Mouse (Mus musculus) forebrain, embryonic 10.5 days (tissue): ENCODE measurements around the gene Acot8. TPM values are rescaled to one million over a fixed set of nuclear protein-coding genes. Genes with fewer than 3 reads are reported as not detected.

Experiments used
- DNase-seq: peaks from one replicate; pipeline ENCODE4 v3.0.0-alpha.2; 2017; ENCODE audit warnings: low spot score; ENCODE audit errors: extremely low spot score
- H3K27ac ChIP-seq: fragments of 300-500 bp; sonication (generic); 2 replicates; pipeline ENCODE4 v1.5.1; 2016; ENCODE audit warnings: mild to moderate bottlenecking
- H3K27me3 ChIP-seq: fragments of 300-500 bp; sonication (generic); 2 replicates; pipeline ENCODE4 v1.6.1; 2016; ENCODE audit warnings: mild to moderate bottlenecking; ENCODE audit not compliant: poor library complexity, severe bottlenecking
- H3K36me3 ChIP-seq: fragments of 300-500 bp; sonication (generic); replicated peaks from 2 replicates; pipeline ENCODE4 v1.6.1; 2016; ENCODE audit warnings: mild to moderate bottlenecking, moderate library complexity
- H3K4me1 ChIP-seq: fragments of 300-500 bp; sonication (generic); 2 replicates; pipeline ENCODE4 v1.6.1; 2016
- H3K4me3 ChIP-seq: fragments of 300-500 bp; sonication (generic); 2 replicates; pipeline ENCODE4 v1.5.1; 2016; ENCODE audit warnings: mild to moderate bottlenecking, moderate library complexity
- H3K9me3 ChIP-seq: fragments of 300-500 bp; sonication (generic); 2 replicates; pipeline ENCODE4 v1.6.1; 2016; ENCODE audit warnings: mild to moderate bottlenecking, moderate library complexity
- WGBS: fragments of 180-500 bp; shearing (Covaris S2); methylation state at CpG from one replicate; pipeline ENCODE4 v1.1.7; 2016; 5-methylcytosine and 5-hydroxymethylcytosine counted together
- polyA plus RNA-seq: library from polyadenylated mRNA; unstranded; fragments of >200 nt; fragmentation: Nextera tagmentation; extraction: Ambion mirVana; gene quantifications from 2 replicates; pipeline ENCODE4 v1.2.1, GENCODE M21; 2016

The Acot8 gene
- polyA plus RNA-seq, 1 experiment from 2014 or later = 15.3 TPM

DNA sequence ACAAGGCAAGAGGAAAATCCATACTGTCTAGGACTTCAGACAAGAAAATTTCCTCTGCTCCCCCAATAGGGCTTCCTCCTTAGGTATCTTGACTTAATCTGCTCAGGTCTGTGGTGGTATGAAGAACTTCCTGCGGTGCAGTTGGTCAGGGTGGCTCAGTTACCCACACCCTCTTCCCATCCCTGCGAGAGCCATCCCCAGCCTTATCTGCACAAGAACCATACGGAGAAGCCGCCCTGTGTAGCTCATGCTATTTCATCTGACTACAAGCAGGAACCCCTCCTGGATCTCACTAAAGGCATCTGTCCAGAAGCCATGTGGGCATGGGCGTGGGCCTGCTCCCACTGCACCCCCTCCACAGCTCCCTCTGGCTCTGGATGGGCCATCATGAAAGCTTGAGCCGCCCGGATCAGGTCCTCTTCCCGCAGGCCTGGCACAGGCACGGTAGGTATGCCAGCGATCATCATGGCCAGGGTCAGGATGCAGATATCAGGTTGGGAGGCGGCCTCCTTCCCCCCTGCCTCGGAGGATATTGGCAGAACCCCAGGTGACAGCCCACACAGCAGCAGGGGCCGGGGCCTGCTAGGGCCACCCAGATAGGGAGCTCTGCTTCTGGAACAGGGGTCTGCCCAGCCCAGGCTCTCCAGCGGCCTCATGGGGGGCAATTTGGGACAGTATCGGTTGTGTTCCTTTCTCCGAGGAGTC lies 22.6 kb upstream of the Acot8 start:
- no peak overlapping the region for H3K27ac ChIP-seq
- H3K9me3 ChIP-seq = no peaks in the 10 kb centered on the region
- H3K27me3 ChIP-seq = peaks cover under 1% of the 10 kb centered on the region; the same call in 1 of the 2 replicates
- H3K36me3 ChIP-seq = peaks cover 47% of the 10 kb centered on the region
- no peak for DNase-seq
- WGBS = 92% methylated on average over 16 of the region's 16 CpGs
- no peak overlapping the region for H3K4me3 ChIP-seq
- H3K4me1 ChIP-seq = peaks cover 22% of the 10 kb centered on the region

DNA sequence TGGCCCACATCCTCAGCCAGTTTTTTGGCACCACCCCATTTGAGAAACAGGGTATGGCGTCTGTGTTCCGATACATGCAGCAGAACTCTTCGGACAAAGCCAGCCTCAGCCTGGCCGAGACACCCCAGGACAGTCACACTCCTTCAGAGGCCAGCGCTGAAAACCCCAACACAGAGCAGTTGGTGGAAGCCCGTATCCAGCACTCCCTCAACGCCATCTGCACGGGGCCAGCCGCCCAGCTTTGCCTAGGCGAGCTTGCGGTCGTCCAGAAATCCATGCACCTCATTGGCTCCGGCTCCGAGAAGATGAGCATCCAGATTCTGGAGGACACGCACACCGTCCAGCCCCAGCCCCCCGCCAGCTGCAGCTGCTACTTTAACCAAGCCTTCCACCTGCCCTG lies 20.8 kb upstream of the Acot8 start:
- WGBS = 93% methylated on average over 17 of the region's 17 CpGs
- Histone ChIP-seq H3K4me1 (peaks cover 26% of the 10 kb centered on the region), H3K36me3 (peaks cover 60% of the 10 kb centered on the region), H3K9me3 (no peaks in the 10 kb centered on the region), H3K27ac (no peak overlapping the region), H3K27me3 (no peaks in the 10 kb centered on the region), H3K4me3 (0 out of 2 replicates have a peak overlapping the region, but pooled peaks have one; percentile 5)
- DNase-seq = no peak

DNA sequence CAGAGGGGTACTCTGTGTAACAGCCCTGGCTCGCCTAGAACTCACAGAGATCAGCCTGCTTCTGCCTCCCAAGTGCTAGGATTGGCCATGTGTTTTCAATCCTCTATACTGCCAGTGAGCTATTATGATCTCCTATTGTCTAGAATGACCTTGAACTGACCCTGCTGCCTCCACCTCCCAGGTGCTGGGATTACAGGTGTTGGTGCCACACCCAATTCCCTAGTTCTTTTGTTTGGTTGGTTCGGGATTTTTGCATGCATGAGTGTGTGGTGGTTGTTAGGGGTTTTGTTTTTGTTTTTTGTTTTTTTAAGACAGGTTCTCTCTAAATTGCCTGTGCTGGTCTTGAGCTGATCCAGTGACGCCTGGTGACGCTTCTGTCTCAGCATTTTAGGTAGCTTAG lies 19.3 kb upstream of the Acot8 start:
- DNase-seq = no peak
- Histone ChIP-seq H3K4me3 (peak overlapping the region; percentile 83), H3K36me3 (peaks cover 67% of the 10 kb centered on the region), H3K27me3 (no peaks in the 10 kb centered on the region), H3K4me1 (peaks cover 26% of the 10 kb centered on the region), H3K27ac (no peak overlapping the region), H3K9me3 (no peaks in the 10 kb centered on the region)
- 91% methylated on average over 4 of the region's 4 CpGs for WGBS

DNA sequence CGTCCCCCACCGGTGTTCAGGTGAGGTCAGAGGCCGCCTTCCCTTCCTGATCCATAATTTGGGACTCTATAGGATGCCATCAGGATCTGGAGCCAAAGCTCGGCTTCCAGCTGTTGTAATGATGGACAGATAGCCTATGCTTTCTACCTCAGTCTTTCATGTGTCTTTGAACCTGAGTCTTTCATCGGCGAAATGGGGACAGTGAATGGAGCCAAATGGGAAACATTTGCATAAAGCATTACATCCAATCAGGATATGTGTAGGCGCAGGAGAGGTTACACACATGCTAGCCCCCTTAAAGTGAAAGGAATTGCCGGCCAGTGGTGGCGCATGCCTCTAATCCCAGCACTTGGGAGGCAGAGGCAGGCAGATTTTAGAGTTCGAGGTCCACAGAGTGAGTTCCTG lies 18.5 kb upstream of the Acot8 start:
- peak overlapping the region; percentile 91 for H3K27ac ChIP-seq
- 2% methylated on average over 10 of the region's 10 CpGs for WGBS
- H3K4me1 ChIP-seq = peaks cover 26% of the 10 kb centered on the region
- peaks cover 59% of the 10 kb centered on the region for H3K36me3 ChIP-seq
- peak overlapping the region; percentile 83 for H3K4me3 ChIP-seq
- DNase-seq = no peak
- no peaks in the 10 kb centered on the region for H3K27me3 ChIP-seq
- no peaks in the 10 kb centered on the region for H3K9me3 ChIP-seq

DNA sequence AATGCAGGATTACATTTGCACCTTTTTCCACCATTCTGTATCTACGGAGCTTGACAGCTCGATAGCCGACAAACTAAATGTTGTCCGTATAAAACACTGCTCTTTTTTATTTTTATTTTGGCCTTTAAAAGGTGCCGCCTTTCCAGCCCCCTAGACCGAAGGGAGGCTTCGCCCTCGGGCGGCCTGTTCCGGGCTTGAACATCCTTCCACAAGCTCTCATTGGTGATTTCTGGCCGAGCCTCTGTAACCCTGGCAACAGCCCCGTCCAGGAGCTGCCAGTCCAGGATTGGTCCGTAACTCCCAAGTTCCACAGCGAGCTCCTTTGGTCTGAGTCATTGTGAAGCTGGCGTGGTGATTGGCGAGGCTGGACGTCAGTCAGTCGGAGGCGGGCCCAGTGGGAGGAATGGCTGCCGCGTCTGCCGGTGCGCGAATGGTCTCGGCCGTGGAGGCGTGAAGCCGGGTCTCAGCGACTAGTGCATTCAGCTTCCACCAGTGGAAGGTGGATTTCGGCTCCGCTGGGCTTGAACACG lies 18.0 kb upstream of the Acot8 start, which contains the start of gene Zswim1:
Zswim1 (plus strand) TSS at position 51 of the 530 bp plus-strand sequence.
- peaks cover 26% of the 10 kb centered on the region for H3K4me1 ChIP-seq
- 1% methylated on average over 32 of the region's 32 CpGs for whole genome bisulfite sequencing
- peaks cover 54% of the 10 kb centered on the region for H3K36me3 ChIP-seq
- H3K4me3 ChIP-seq = peak within 1 kb of the TSS; percentile 83
- peak within 1 kb of the TSS; percentile 91 for H3K27ac ChIP-seq
- no peaks in the 10 kb centered on the region for H3K27me3 ChIP-seq
- no peaks in the 10 kb centered on the region for H3K9me3 ChIP-seq
- DNase-seq = peak; percentile 99

DNA sequence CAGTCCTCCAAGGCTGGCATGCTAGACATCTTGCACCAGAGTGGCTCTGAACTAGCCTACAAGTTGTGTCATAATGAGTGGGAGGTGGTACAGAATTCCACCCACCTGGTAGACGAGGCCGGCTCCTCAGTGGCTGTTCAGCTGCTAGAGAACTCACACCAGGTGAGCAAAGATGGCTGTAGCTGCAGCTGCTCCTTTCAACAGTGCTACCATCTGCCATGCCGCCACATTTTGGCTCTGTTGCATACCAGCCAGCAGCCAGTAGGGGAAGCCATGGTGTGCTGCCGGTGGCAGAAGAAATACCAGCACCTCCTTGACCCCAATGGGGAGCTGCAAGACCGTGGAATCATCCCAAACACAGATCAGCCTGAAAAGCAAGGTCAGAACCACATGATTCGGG lies 16.4 kb upstream of the Acot8 start:
- Histone ChIP-seq H3K4me3 (no peak overlapping the region), H3K27me3 (no peaks in the 10 kb centered on the region), H3K27ac (no peak overlapping the region), H3K36me3 (peaks cover 38% of the 10 kb centered on the region), H3K4me1 (peaks cover 24% of the 10 kb centered on the region), H3K9me3 (no peaks in the 10 kb centered on the region)
- 90% methylated on average over 6 of the region's 6 CpGs for WGBS
- no peak for DNase-seq

DNA sequence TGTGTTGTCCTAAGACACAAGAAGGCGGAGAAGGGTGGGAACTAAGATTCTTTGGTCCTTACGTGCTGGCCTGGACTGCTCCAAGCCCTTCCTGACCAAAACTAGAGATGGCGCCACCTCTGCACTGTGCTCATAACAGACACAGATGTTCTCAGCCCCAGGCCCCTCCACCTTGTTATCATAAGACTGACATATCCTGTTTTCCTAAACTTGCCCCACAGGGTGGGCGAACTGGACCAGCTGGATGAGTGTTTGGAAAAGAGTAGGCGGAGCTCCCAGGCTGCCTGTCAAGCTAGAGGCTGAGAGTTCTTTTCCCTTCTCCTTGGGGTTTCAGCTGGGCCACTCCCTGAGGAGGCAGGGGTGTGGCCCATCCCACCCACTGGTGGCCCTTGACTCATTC lies 13.0 kb upstream of the Acot8 start:
- WGBS = 72% methylated on average over 5 of the region's 5 CpGs
- no peak for DNase-seq
- H3K36me3 ChIP-seq = peaks cover 28% of the 10 kb centered on the region
- no peaks in the 10 kb centered on the region for H3K9me3 ChIP-seq
- H3K4me1 ChIP-seq = peaks cover 12% of the 10 kb centered on the region
- no peaks in the 10 kb centered on the region for H3K27me3 ChIP-seq
- H3K27ac ChIP-seq = no peak overlapping the region
- no peak overlapping the region for H3K4me3 ChIP-seq

DNA sequence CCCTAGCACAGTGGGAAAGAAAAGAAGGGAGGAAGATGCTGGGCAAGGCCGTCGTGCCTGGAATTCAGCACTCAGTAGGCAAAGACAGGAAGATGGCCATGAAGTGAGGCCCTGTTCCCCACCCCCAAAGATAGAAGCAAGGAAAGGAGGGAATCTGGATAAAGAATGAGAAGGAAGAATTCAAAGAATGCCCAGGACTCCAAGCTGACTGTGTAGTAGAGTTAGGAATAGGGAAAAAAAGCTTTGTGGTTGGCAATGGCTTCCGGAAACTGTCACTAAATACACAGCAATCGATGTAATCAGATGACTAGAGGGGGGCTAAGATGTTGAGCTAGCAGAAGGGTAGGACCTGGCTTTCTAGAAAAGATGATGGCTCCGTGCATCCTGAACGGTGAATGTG lies 12.5 kb upstream of the Acot8 start:
- DNase-seq = no peak
- H3K9me3 ChIP-seq = no peaks in the 10 kb centered on the region
- no peak overlapping the region for H3K27ac ChIP-seq
- peaks cover 29% of the 10 kb centered on the region for H3K36me3 ChIP-seq
- no peaks in the 10 kb centered on the region for H3K27me3 ChIP-seq
- H3K4me3 ChIP-seq = no peak overlapping the region
- 92% methylated on average over 6 of the region's 6 CpGs for WGBS
- peaks cover 7% of the 10 kb centered on the region for H3K4me1 ChIP-seq

DNA sequence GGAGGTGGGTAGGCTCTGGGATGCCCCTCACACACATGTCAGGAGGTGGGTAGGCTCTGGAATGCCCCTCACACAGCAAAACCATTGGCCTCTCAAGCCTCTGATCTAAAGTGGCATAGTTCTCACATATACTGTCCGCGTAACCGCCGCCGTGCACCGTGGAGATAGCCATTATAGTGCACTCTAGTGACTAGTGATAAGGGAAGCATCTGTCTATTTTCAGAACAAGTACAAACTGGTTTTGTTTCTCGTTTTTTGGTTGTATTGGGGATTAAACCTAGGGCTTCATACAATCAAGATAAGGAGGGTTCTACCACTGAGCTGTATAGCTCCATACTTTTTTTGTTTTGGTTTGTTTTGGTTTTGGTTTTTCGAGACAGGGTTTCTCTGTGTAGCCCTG lies 11.1 kb upstream of the Acot8 start:
- 95% methylated on average over 8 of the region's 8 CpGs for WGBS

DNA sequence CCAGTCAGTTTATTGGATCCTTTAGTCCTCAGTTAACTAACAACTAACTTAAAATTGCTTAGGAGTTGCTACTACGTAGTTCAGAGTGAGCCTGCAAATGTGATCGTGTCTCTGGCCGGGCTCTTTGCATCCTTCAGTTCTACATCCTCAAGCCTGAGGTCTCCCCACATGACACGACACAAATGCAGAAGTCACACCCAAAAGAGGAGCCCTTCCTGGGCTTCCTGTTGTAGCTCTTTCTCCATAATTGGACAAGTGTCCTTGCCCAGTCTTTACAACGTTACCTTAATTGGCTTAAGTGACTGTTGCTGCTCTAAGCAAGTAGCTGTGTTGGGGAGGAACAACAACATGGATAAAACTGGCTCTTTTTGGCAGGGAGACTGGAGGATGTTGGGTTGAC lies 10.7 kb upstream of the Acot8 start:
- Histone ChIP-seq H3K36me3 (peaks cover 14% of the 10 kb centered on the region), H3K27me3 (no peaks in the 10 kb centered on the region), H3K4me1 (peaks cover 3% of the 10 kb centered on the region; the same call in 1 of the 2 replicates), H3K4me3 (no peak overlapping the region), H3K9me3 (no peaks in the 10 kb centered on the region), H3K27ac (no peak overlapping the region)
- DNase-seq = no peak
- WGBS = 92% methylated on average over 5 of the region's 5 CpGs

More for the DNA sequence above, 11.1 kb upstream of the Acot8 start:
- Histone ChIP-seq H3K27me3 (no peaks in the 10 kb centered on the region), H3K9me3 (no peaks in the 10 kb centered on the region), H3K4me1 (peaks cover 3% of the 10 kb centered on the region; the same call in 1 of the 2 replicates), H3K36me3 (peaks cover 19% of the 10 kb centered on the region), H3K27ac (no peak overlapping the region), H3K4me3 (no peak overlapping the region)
- DNase-seq = no peak

DNA sequence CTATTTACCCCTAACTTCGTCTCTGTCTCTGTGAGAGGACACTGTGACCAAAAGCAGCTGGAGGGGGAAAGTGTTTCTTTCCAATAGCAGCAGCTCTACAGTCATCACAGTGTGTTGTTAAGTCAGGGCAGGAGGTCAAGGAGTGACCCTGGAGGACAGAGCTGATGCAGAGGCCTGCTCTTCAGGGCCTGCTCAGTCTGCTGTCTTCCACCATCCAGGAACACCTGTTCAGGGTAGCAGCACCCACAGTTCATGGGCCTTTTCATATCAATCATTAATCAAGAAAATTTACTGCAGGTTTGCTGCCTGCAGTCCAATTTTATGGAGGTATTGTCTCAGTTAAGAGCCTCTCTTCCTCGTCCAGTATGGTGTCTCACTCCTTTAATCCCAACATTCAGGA lies 8.9 kb upstream of the Acot8 start:
- H3K9me3 ChIP-seq = no peaks in the 10 kb centered on the region
- H3K27ac ChIP-seq = no peak overlapping the region
- peaks cover 3% of the 10 kb centered on the region; the same call in 1 of the 2 replicates for H3K4me1 ChIP-seq
- DNase-seq = no peak
- H3K4me3 ChIP-seq = no peak overlapping the region
- H3K27me3 ChIP-seq = no peaks in the 10 kb centered on the region
- peaks cover 17% of the 10 kb centered on the region for H3K36me3 ChIP-seq
- WGBS = 73% methylated on average over 2 of the region's 2 CpGs

DNA sequence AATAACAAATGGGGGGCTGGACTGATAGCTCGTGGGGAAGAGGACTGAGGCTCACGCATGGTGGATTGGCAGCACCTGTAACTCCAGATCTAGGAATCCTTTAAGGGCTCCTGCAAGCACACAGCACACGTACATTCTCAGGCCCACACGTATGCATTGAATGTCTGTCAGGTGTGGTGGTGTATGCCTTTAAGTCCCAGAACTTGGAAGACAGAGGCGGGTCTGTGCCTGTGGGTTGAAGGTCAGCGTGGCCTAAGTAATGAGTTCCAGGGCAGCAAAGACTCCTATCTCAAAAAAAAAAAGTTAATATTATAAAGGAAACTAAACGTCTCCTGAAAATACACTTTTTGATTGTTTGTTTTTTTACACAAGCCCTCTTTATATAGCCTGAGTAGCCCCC lies 1.9 kb upstream of the Acot8 start:
- Histone ChIP-seq H3K27me3 (no peaks in the 10 kb centered on the region), H3K9me3 (no peaks in the 10 kb centered on the region), H3K4me1 (peaks cover 26% of the 10 kb centered on the region), H3K27ac (no peak overlapping the region), H3K36me3 (peaks cover 25% of the 10 kb centered on the region), H3K4me3 (peak overlapping the region; percentile 90; the same call in 1 of the 2 replicates)
- DNase-seq = no peak
- 86% methylated on average over 7 of the region's 7 CpGs for WGBS

DNA sequence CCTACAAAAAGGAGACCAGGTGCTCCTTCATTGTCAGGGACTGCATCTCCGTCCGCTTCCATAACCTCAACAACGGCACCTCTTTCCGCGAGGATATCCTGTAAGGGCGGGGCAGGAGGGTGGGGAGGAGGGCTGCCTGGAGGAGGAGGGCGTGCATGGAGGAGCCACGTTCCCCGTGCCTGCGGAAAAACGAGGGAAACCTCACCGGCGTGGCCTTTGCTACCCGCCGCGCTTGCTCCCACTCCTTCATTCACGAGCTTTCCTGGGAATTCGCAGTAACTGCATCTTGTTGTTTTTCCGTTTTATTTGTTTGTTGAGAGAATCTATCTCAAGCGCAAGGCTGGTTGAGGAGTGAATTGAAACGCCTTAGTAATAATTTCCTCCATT lies 643 bp upstream of the Acot8 start:
- Histone ChIP-seq H3K27ac (peak overlapping the region; percentile 91), H3K27me3 (no peaks in the 10 kb centered on the region), H3K4me1 (peaks cover 26% of the 10 kb centered on the region), H3K9me3 (no peaks in the 10 kb centered on the region), H3K36me3 (peaks cover 38% of the 10 kb centered on the region), H3K4me3 (peak overlapping the region; percentile 90)
- 2% methylated on average over 21 of the region's 21 CpGs for WGBS
- DNase-seq = no peak
